Mouse (Mus musculus): ENCODE measurements at regions not wholly inside any gene's neighbourhood (a gene's known extent, or its start where the extent isn't known, plus 50 kb on each side); places are given as distances from the start of the nearest gene placed in this dataset.
A peak's percentile ranks its signal among the peaks of the same experiment; 100 is the strongest.

DNA sequence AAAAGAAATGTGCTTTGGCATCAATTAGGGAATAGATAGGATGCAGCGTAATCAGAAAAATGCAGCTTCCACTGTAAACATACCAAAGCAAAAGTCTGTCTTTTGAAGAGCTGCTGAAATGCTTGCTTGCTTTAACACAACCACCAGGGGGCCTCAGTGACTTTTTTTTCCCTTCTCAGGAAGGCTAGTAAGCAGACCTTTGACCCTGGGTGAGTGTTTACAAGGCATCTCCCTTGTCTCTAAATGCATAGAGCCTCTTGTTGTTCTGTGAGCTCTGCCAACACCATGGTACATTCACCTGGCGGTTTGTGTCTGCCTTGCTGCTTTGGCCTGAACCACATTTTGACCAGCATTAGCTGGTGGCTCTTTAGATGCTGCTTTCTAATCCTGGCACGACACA lies 191.9 kb upstream of the C9orf72 start:
- 58% methylated on average over 3 of the region's 3 CpGs for WGBS
- no peak overlapping the region for H3K4me3 ChIP-seq
- no peaks in the 10 kb centered on the region for H3K9me3 ChIP-seq
- peak; percentile 50 for DNase-seq (ENCODE audit: extremely low spot score, low spot score)
- H3K27me3 ChIP-seq (ENCODE audit: poor library complexity, severe bottlenecking): no peaks in the 10 kb centered on the region
- no peaks in the 10 kb centered on the region for H3K36me3 ChIP-seq (replicated peaks)
- H3K4me1 ChIP-seq: 0 out of 2 replicates have a peak, but pooled peaks cover 7% of the 10 kb centered on the region
- peak overlapping the region; percentile 22 for H3K27ac ChIP-seq

GRCm38 (mm10) chr4:35413488-35413887 lies 187.5 kb upstream of the C9orf72 start:
- WGBS: 75% methylated on average over 3 of the region's 3 CpGs
- Histone ChIP-seq H3K27ac (no peak overlapping the region), H3K36me3 (replicated peaks) (no peaks in the 10 kb centered on the region), H3K27me3 (ENCODE audit: poor library complexity, severe bottlenecking) (no peaks in the 10 kb centered on the region), H3K4me3 (no peak overlapping the region), H3K4me1 (0 out of 2 replicates have a peak, but pooled peaks cover 7% of the 10 kb centered on the region), H3K9me3 (no peaks in the 10 kb centered on the region)
- no peak for DNase-seq (ENCODE audit: extremely low spot score, low spot score)

- no peak for DNase-seq (ENCODE audit: extremely low spot score, low spot score)
- 81% methylated on average over 7 of the region's 7 CpGs for WGBS
These were observed 179.5 kb upstream of the C9orf72 start for GRCm38 (mm10) chr4:35405301-35406006.

GRCm38 (mm10) chr4:35404068-35404467 lies 178.1 kb upstream of the C9orf72 start:
- no peak overlapping the region for H3K4me3 ChIP-seq
- no peak overlapping the region for H3K27ac ChIP-seq
- WGBS: 87% methylated on average over 2 of the region's 2 CpGs
- peaks cover 22% of the 10 kb centered on the region for H3K4me1 ChIP-seq
- no peak for DNase-seq (ENCODE audit: extremely low spot score, low spot score)
- no peaks in the 10 kb centered on the region for H3K27me3 ChIP-seq (ENCODE audit: poor library complexity, severe bottlenecking)
- no peaks in the 10 kb centered on the region for H3K9me3 ChIP-seq
- H3K36me3 ChIP-seq (replicated peaks): no peaks in the 10 kb centered on the region

More at GRCm38 (mm10) chr4:35405301-35406006, 179.5 kb upstream of the C9orf72 start:
- no peak overlapping the region for H3K4me3 ChIP-seq
- H3K9me3 ChIP-seq: no peaks in the 10 kb centered on the region
- peaks cover 22% of the 10 kb centered on the region for H3K4me1 ChIP-seq
- no peaks in the 10 kb centered on the region for H3K36me3 ChIP-seq (replicated peaks)
- no peaks in the 10 kb centered on the region for H3K27me3 ChIP-seq (ENCODE audit: poor library complexity, severe bottlenecking)
- H3K27ac ChIP-seq: no peak overlapping the region

GRCm38 (mm10) chr4:35403594-35403993 lies 177.6 kb upstream of the C9orf72 start:
- H3K9me3 ChIP-seq: no peaks in the 10 kb centered on the region
- DNase-seq (ENCODE audit: extremely low spot score, low spot score): no peak
- H3K27ac ChIP-seq: no peak overlapping the region
- no peaks in the 10 kb centered on the region for H3K27me3 ChIP-seq (ENCODE audit: poor library complexity, severe bottlenecking)
- 94% methylated on average over 6 of the region's 6 CpGs for WGBS
- H3K4me1 ChIP-seq: peaks cover 22% of the 10 kb centered on the region
- H3K4me3 ChIP-seq: no peak overlapping the region
- no peaks in the 10 kb centered on the region for H3K36me3 ChIP-seq (replicated peaks)

GRCm38 (mm10) chr4:35402376-35403133 lies 176.6 kb upstream of the C9orf72 start:
- DNase-seq (ENCODE audit: extremely low spot score, low spot score): no peak
- no peaks in the 10 kb centered on the region for H3K9me3 ChIP-seq
- H3K4me3 ChIP-seq: no peak overlapping the region
- H3K36me3 ChIP-seq (replicated peaks): no peaks in the 10 kb centered on the region
- peaks cover 22% of the 10 kb centered on the region for H3K4me1 ChIP-seq
- H3K27me3 ChIP-seq (ENCODE audit: poor library complexity, severe bottlenecking): no peaks in the 10 kb centered on the region
- WGBS: 79% methylated on average over 9 of the region's 9 CpGs
- H3K27ac ChIP-seq: no peak overlapping the region

DNA sequence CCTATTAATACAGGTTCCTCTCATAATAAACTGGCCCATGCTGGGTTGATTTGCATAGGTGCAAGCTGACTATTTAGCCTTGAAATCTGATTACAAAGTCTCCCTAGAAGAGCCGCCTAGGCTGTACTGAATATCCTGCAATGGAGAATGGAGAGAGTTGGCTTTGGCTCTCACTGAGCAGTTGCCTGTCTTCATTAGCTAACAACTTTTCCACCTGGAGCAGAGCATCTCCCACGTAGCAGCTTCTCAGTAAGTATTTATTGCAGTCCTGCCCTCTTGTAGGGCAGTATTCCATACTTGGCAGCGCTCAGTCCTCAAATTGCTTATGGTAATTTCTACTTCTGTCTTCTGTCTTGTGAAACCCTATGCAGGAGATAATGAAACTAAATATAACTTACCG lies 175.8 kb upstream of the C9orf72 start:
- DNase-seq (ENCODE audit: extremely low spot score, low spot score): no peak
- WGBS: 75% methylated on average over 4 of the region's 4 CpGs
- Histone ChIP-seq H3K36me3 (replicated peaks) (no peaks in the 10 kb centered on the region), H3K9me3 (no peaks in the 10 kb centered on the region), H3K27ac (no peak overlapping the region), H3K4me3 (no peak overlapping the region), H3K4me1 (peaks cover 22% of the 10 kb centered on the region), H3K27me3 (ENCODE audit: poor library complexity, severe bottlenecking) (no peaks in the 10 kb centered on the region)

- Histone ChIP-seq H3K36me3 (replicated peaks) (no peaks in the 10 kb centered on the region), H3K27ac (no peak overlapping the region), H3K4me3 (no peak overlapping the region), H3K27me3 (ENCODE audit: poor library complexity, severe bottlenecking) (no peaks in the 10 kb centered on the region), H3K9me3 (no peaks in the 10 kb centered on the region), H3K4me1 (peaks cover 21% of the 10 kb centered on the region)
- no peak for DNase-seq (ENCODE audit: extremely low spot score, low spot score)
- 89% methylated on average over 6 of the region's 6 CpGs for WGBS
These were observed 174.5 kb upstream of the C9orf72 start for GRCm38 (mm10) chr4:35400511-35400910.

DNA sequence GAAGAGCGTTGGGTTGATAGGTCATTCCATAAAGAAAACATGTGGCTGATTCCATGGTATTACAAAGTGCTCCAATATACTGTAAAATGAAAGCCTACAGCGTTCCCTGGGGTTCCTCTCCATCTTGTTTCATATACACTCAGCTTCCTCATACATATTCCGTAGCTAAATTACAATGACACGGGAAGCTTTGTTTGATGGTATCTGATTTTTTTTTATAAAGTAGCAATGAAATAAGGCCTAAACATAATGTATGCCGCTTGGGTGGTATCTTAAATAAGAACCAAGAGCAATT lies 169.6 kb upstream of the C9orf72 start:
- no peaks in the 10 kb centered on the region for H3K36me3 ChIP-seq (replicated peaks)
- H3K27me3 ChIP-seq (ENCODE audit: poor library complexity, severe bottlenecking): no peaks in the 10 kb centered on the region
- H3K4me3 ChIP-seq: no peak overlapping the region
- 0 out of 2 replicates have a peak, but pooled peaks cover 6% of the 10 kb centered on the region for H3K4me1 ChIP-seq
- no peak overlapping the region for H3K27ac ChIP-seq
- H3K9me3 ChIP-seq: peaks cover 4% of the 10 kb centered on the region; the same call in 1 of the 2 replicates
- 96% methylated on average over 5 of the region's 5 CpGs for WGBS
- DNase-seq (ENCODE audit: extremely low spot score, low spot score): no peak

GRCm38 (mm10) chr4:35394821-35395582 lies 169.0 kb upstream of the C9orf72 start:
- H3K36me3 ChIP-seq (replicated peaks): no peaks in the 10 kb centered on the region
- H3K4me1 ChIP-seq: 0 out of 2 replicates have a peak, but pooled peaks cover 6% of the 10 kb centered on the region
- H3K27me3 ChIP-seq (ENCODE audit: poor library complexity, severe bottlenecking): no peaks in the 10 kb centered on the region
- peaks cover 4% of the 10 kb centered on the region; the same call in 1 of the 2 replicates for H3K9me3 ChIP-seq
- no peak overlapping the region for H3K4me3 ChIP-seq
- 74% methylated on average over 16 of the region's 16 CpGs for WGBS
- no peak for DNase-seq (ENCODE audit: extremely low spot score, low spot score)
- no peak overlapping the region for H3K27ac ChIP-seq

GRCm38 (mm10) chr4:35375791-35376190 lies 149.8 kb upstream of the C9orf72 start:
- H3K27ac ChIP-seq: no peak overlapping the region
- peaks cover 34% of the 10 kb centered on the region for H3K4me1 ChIP-seq
- no peaks in the 10 kb centered on the region for H3K36me3 ChIP-seq (replicated peaks)
- WGBS: 58% methylated on average over 4 of the region's 4 CpGs
- no peak overlapping the region for H3K4me3 ChIP-seq
- no peak for DNase-seq (ENCODE audit: extremely low spot score, low spot score)
- H3K9me3 ChIP-seq: peaks cover 11% of the 10 kb centered on the region
- H3K27me3 ChIP-seq (ENCODE audit: poor library complexity, severe bottlenecking): no peaks in the 10 kb centered on the region

DNA sequence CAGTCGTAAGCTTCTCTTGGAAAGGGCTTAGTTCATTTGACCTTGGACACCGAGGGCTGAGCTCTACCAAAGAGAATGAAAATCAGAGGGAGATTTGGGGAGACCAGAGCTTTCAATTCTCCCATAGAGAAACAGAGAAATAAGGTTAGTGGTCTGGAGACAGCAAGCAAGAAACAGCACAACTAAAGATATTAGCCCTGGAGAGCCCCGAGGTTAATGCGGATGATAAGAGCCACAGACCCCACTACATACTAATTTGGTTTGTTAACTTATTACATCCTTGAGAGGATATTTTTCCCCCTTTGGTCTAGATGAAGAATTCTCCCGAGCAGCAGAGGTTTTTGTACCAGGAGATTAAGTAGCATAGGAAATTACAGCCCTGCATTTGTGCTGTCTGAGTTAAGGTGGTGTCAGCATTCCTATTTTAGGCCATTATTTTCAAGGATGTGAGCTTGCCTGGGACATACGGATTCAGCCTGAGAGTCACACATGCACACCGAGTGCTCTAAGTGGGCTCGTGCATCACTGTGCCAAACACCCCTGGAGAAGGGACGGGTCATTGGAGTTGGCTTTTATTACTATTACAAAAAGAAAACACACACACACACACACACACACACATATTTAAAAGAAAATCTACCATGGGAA lies 147.4 kb upstream of the C9orf72 start:
- peaks cover 34% of the 10 kb centered on the region for H3K4me1 ChIP-seq
- peaks cover 11% of the 10 kb centered on the region for H3K9me3 ChIP-seq
- no peaks in the 10 kb centered on the region for H3K36me3 ChIP-seq (replicated peaks)
- DNase-seq (ENCODE audit: extremely low spot score, low spot score): no peak
- H3K4me3 ChIP-seq: no peak overlapping the region
- 57% methylated on average over 9 of the region's 9 CpGs for WGBS
- H3K27ac ChIP-seq: 0 out of 2 replicates have a peak overlapping the region, but pooled peaks have one; percentile 40
- no peaks in the 10 kb centered on the region for H3K27me3 ChIP-seq (ENCODE audit: poor library complexity, severe bottlenecking)

Data from forebrain, embryonic 10.5 days (tissue).